Mouse (Mus musculus): ENCODE results near the gene Clcnka.

Gene Clcnka

DNA sequence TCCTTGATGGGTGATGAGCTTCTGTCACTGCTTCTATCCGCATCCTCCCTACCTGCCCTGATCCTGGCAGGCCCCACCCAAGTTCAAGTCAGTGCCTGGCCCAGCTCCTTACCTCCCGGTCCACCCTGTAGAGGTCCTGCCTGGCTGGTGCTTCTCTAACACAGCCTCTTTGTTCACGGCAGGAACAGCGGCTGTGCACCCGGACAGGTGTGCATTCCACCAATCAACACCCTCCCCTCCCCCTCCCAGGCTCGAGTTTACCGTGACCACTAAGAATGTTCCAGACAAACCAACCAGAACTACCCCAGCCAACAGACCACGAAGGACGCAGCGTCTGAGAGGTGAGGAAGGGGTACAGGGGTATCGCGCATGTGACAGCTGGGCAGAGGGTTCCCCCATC is at the start of gene Clcnka:
Clcnka (minus strand) TSS at position 180 of the 400 bp plus-strand sequence.
- DNase-seq (ENCODE audit: extremely low read depth, low read depth), result no peak

DNA sequence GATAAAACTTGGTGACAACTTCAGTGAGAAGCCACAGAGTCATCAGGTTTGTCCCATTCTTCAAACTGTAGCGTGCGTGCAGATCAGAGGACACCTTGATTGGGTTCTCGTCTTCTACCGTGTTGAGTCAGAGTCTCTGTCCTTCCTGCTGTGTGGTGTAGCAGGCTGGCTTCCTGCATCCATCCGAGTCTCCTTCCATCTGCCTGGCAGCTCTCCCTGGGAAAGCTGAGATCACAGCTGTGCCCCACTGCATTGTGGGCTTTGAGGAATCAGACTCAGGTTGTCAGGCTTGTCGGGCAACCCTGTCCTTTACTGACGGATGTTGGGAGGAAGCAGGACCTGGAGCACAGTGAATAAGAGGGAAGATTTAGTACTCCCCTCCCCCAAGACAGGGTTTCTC is 47.7 kb upstream of the Clcnka start:
- DNase-seq (ENCODE audit: extremely low read depth, low read depth), result no peak

DNA sequence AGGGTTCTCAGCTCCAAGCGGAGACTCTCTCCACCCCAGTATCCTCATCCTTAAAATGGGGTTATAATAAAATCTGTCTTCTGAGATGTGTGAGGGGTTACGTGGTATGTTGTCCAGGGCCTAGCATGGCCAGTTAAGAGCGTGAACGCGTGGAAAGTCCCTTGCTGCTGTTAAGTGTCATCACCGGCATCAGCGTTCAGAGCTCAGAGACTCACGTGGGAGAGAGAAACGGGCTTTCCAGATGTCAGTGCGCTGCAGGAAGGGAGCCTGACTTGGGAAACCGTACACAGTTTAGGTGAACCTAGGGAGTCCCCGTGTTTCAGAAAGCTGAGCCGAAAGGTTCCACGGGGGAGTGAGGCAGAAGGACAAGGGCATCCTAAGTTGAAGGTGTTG is 46.8 kb upstream of the Clcnka start:
- no peak for DNase-seq (ENCODE audit: extremely low read depth, low read depth)

DNA sequence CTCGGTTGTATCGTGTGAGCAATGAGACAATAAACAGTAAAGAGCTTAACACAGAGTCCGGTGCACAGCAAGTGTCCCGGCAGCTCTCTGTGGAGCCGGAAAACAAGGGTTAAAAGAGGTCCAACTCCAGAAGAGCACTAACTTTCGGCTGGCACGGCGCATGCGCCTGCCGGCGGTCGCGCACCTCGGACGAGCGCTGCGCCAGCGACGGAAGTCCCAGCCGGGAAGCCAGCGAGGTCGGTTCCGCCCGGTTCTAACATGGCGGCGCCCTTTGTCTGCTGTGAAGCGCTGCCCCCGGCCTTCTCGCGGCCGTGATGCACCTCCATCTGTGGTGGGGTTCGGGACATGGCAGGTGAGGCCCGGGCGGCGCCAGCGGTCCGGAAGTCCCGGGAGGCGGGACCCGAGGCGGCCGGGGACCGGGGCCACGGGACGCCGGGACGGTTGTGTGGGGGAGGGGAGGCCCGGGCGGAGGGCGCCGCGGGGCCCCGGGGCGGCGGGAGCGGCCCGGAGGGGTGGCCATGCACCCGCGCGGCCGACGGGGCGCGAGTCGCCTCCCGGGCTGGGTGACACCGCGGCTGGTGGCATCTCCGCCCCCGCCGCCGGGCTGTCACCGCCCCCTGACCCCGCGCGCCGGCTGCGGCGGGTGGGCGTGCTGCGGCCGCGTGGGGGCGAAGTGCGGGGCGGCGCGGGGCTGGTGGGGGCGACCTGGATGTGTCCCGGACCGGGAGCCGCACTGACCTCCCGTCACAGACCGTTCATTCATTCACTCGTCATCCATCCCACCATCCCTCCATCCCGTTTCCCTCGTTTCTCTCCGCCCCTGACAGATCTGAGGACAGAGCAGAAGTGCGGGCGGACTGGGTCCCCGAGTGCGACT is 46.2 kb upstream of the Clcnka start, which contains the start of gene Zbtb17:
Zbtb17 (plus strand) TSS at position 204 of the 877 bp plus-strand sequence.
- DNase-seq (ENCODE audit: extremely low read depth, low read depth), result peak; percentile 68

DNA sequence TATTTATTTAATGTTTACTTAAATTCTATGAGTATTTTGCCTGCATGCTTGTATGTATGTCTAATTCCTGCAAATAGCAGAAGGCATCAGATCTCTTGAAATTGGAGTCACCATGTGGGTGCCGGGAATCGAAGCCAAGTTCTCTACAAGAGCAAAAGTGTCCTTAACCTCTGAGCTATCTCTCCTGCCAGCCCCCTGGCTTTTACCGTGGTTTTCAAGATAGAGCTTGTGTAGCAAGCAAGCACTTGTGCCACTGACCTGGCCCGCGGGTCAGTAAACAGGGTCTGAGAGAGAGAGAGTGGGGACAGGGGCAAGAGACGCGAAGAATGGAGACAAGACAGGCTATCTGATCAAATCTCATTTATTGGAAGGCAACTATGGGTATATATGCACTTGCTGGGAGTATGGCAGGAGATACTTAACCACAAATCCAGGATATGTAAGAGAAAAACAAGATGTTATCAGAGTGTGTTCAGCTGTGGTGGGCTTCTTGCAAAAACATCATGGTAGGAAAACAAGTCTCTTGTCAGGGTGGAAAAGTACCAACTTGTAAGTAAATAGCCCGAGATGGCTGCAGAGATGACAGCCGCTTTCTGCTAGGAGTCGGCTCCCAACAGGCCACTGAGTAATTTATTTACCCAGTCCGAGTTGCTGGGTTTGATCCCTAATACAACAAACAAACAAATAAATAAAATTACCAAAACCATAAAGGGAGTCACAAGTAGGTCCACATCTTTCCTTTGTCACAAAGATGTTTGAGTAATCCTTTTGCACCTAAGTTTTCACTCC is 45.3 kb upstream of the Clcnka start:
- no peak for DNase-seq (ENCODE audit: extremely low read depth, low read depth)

DNA sequence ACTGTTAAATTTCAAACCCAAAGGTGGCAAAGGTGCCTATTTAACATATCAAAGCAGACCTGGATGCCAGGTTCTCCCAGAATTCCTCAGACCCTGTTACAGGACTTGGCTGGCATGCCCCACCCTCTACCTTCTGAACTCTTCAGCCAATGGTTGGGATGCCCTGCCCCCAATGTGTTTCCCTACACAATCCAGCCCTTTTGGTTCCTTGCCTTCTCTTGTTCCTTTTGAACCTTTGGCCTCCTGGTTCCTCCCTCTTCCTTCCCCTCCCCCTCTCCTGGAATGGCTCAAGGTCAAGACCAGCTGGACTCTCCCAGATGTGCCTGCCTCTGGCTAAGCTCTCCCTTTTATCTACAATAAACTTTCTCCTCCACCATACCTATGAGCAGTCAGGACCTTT is 42.4 kb upstream of the Clcnka start:
- DNase-seq (ENCODE audit: extremely low read depth, low read depth), result no peak

DNA sequence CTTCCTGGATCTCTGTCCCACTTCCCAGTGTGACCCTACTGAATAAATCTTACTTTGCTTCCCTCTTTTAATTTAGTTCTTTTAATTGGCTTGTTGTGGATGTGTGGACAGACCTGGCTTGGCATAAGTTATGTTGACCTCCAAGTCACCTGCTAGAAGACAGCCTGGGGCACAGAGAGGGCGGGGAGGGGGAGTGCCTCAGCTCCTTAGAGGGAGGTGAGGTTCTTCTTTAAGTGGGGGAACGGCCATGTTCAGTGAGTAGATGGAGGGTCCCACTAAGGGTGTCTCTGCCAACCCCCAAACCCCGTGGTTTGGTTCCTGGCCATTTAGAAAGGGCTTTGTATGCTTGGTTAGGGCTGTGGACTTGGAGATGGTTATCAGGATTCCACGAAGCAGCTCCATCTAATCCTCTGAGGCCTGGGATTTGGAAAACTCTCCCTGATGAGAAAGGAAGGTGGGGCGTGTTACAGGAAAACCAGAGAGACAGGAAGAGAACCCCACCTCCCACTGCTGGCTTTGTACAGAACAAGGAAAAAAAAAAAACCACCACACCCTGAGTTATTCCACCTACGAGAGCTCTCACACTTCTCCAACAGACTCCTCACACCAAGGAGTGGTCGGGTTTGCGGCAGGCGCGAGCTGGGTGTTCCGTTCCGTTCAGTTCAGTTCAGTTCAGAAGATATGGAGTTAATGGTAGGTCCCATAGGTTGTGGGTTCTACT is 40.7 kb upstream of the Clcnka start:
- no peak for DNase-seq (ENCODE audit: extremely low read depth, low read depth)

DNA sequence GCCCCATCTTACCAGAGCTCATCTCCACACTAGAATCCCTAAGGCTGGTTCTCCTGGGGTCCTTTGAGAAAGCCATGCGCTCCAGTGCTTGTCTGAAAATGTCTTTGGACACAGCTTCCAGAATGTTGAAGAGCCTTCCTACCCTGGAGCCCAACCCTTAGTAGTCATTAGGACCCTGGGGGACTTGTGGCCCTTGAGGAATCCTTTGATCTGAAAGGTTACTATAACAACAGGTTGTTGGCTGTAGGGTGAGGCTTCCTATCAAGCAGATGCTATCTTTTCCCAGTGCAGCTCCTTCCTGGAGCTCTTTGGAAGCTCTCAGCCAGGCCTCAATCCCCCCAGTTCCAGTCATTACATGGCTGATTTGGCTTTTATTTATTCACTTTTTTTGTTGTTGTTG is 37.5 kb upstream of the Clcnka start, which contains the start of gene Srarp:
Srarp (minus strand) TSS at position 132 of the 400 bp plus-strand sequence.
- DNase-seq (ENCODE audit: extremely low read depth, low read depth), result no peak

DNA sequence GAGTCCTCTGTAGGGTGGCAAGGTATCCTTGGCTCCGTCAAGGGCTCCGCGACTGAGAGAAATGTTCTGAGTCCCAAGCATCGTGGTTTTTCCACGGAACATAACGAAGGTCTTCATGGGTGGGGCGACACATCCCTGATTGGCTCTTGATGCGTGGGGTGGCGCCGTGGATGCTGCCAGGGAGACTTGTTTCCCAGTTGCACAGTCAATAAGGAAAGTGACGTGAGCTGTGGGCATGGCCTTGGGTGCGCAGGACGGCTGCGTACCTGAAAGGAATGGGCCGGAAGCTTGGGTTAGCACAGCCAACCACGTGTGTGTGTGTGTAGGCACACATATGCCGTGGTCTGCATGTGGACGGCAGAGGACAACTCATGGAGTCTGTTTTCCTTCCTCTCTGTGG is 34.7 kb upstream of the Clcnka start:
- DNase-seq (ENCODE audit: extremely low read depth, low read depth), result no peak

DNA sequence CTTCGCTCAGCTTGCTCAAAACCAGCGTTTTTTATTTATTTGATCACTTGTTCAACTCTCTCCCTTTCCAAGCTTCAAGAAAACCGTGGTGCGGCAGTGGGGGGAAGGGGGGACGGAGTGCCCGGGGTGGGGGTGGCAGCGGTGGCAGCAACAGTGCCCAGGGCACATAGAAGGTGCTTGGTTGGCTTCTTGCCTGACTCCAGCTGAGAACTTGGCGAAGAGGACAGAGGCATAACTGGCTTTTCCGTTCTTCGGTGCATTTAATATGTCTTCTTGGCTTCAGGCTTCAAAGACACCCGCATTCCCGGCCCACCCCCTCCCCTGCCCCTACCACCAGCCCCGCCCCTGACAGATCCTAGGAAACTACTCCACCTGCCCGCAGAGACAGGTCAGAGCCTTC is 34.1 kb upstream of the Clcnka start:
- no peak for DNase-seq (ENCODE audit: extremely low read depth, low read depth)

DNA sequence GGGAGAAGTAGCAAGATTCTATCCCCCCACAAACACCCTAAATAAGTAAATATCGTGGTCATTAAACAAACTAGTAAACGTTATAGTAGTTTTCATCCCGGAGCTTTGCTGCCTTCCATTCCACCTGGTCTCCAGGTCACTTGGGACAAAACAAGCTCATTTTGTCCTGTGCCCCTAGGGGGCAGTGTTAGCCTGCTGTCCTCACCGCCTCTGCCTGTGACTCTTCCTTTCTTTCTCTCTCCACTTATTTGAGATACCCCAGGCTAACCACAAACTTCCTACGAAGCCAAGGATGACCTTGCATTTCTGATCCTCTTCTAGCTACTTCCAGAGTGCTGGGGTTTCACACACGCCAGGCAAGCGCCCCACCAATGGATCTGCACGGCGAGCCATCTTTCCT is 32.5 kb upstream of the Clcnka start:
- DNase-seq (ENCODE audit: extremely low read depth, low read depth), result peak; percentile 45

DNA sequence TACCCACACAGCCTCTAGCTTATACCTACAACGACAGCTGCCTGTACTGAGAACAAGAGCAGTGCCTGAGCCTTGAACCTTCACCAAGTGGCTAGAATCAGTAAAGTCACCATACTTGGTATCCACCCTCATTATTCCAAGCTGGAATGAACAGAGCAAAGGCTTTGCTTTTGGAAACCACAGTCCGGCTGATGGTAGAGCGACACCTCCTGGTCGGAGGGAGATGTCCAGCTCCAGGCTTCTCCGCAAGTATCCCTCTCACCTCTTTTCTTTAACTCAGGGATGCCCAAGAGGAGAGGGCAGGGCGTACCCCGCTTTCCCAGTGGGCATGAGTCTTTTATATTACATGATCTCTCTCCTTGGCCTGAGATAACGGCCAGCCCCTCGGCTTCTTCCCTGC is 31.3 kb upstream of the Clcnka start:
- DNase-seq (ENCODE audit: extremely low read depth, low read depth), result no peak

DNA sequence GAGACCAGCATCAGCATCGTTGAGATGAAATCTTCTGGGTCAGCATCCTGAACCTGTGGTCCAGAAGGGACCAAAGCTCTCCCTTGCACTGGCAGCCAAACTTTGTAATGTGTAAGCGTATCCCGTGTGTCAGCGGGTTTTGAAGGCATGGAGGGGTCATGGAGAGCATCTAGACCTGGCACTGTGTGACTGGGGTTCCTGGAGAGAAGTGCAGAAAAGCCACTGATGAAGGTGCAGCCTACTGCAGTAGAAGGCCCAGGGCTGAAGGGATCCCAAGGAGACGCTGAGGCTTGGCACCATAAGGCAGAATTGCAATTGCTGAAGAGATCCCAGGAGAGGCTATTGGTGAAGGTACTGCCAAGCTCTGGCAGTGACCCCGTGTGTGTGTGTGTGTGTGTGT is 30.9 kb upstream of the Clcnka start:
- no peak for DNase-seq (ENCODE audit: extremely low read depth, low read depth)

DNA sequence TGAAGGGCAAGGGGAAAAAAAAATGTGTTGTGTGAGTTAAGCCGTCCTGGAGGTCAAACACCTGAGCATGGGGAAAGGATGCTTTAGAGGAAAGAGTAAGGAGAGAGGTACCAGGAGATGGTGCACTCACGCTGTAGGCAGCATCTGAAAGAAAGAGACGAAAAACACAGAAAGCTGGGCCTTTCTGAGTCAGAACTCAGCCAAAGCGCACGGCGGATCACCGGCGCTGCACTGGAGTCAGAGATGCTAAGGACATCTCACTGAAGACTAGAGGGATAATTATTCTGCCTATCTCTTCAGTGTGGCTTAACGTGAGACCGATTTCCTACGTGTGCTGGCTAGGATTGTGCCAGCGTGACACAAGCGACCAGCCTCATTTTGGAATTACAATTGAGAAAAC is 29.4 kb upstream of the Clcnka start:
- DNase-seq (ENCODE audit: extremely low read depth, low read depth), result no peak

DNA sequence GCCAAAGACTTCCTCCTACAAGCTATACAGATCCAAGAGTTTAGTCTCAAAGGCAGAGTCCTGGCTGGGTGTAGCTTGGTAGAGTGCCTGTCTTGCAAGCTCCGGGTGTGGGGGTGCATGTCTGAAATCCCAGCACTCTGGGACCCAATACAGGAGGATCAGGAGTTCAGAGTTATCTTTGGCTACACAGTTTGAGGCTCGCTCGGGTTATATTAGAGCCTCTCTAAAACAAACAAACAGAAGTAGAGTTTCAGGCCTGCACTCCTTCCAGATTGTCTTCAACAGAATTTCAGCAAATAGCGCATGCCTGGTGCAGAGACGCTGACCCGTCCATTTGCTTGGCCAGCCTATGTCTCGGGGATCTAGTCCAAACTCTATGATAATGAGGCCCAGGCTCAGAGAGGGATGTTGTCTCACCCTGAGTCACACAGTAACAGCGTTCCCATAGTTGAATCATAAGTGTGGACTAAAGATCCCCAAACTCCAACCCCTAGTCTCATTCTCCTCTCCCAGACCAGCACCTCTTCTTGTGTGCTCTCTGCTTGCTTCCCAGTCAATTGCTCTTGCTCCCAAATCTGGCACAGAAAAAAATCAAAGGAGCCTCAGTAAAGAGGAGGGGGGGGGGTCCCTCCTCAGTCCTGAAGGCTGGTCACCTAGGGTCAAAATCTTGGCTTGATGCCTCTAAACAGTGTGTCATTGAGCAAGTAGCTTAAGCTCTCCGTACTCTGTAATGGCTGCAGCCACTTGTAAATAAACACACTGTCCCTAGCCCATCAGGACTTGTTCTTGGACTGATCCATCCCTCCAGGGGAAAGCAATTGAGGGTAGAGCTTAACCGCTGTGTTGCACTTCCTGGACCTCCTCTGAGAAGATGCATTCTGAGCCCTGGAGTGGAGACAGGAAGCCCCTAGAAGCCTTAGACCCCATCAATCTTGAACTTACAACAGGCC is 28.5 kb upstream of the Clcnka start:
- no peak for DNase-seq (ENCODE audit: extremely low read depth, low read depth)

DNA sequence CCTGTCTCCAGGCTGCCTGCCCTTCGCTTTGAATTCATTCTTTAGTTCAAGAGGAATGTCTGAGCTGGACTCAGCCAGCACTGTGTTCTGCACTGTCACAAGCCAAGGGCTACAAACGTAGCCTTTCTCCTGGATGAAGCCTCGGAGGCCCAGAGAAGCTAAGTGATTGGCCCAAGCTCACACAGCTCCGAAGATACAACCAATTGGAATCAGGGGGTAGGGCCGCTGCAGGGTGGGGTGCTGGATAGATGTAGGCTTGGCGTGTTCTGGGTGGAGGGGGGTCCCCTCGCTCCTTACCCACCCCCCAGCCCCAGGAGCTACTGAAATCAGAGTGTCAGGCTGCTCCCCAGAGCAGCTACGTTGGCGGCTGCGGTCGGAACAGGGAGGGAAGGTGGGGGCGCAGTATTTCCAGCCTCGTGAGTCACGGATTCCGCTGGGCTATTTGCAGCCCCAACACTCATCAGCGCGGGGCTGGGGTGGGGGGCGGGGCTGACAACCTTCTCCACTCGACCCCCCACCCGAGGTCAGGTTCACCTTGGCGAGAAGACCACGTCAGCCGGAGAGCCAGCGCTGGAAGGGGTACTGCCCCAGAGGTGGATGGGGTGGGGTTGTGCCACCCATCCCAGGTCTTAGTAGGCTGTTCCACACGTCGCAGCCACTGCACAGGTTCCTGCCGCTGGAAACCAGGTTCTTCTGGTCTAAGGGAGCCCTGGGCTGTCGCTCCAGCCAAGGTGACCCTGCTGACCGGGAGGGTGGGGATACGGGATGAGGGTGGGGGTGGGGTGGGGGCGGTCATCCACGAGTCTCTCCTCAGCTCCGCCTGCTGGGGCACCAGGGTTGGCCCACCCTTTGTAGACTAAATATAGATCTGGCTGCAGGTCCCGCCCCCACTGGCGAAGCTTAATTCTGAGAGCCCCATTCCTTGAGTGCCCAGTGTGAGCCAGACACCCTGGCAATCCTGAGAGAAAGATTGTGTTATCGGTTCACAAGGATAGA is 27.3 kb upstream of the Clcnka start:
- no peak for DNase-seq (ENCODE audit: extremely low read depth, low read depth)

DNA sequence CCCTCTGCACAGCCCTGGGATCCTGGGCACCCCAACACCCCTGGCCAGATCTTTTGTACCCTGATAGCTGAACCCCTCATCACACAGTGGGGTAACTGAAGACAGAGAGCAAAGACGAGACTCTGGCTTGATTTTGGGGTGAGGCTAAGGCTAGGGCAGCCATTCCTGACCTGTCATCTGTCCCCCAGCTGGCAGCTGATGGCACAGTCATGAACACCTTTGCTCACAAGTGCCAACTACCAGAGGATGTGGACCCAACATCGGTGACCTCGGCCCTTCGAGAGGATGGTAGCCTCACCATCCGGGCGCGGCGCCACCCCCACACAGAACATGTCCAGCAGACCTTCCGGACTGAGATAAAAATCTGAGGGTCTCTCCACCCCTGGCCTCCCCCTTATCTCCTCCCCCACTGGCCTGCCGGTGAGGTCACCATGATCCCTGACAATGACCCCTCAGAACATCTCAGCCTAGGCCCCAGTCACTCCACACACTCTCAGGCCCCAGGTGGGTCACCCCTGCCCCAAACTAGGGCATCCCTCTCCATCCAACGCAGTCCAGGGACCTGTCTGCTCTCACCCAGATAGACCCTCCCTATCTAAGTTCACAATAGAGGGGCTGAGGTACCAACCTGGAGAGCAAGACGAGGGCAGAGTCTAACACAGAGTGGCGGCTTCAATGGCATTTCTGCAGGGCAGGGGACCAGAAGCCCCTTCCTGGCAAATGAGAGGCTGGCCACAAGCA is 25.3 kb upstream of the Clcnka start:
- no peak for DNase-seq (ENCODE audit: extremely low read depth, low read depth)

DNA sequence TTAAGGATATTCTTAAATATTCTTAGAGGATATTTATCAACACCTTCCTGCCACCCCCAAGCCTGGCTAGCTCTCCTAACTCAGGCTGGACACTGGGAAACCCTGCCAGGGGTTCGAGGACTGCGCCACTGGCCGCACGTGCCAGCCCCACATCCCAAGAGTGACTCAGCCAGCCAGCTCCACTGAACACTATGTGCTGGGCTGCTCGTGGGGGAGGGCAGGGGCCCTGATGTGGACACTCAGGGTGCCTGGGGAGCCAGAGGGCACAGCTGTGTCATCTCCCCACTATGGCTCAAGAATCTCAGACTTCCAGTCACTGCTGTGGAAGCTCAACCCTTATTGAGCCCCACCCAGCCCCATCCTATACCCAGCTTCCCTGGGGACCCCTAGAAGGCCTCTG is 24.8 kb upstream of the Clcnka start:
- DNase-seq (ENCODE audit: extremely low read depth, low read depth), result no peak

DNA sequence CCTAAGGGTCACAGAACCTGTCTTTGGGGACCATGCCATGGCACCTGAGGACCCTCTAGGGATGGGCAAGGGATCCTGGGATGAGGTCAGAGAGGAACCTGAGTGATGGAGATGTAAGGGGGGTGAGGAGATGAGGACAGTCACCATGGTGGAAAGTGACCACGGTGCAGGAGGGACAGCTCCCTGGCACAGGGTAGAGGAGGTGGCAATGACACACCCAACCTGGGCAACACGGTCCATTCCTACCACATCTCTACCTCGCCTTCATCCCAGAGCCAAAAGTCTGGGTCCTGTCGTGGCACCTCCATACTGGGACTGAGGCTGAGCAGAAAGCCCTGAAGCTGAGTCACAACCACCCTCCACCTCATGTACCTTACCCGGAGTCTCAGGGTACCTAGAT is 24.3 kb upstream of the Clcnka start:
- no peak for DNase-seq (ENCODE audit: extremely low read depth, low read depth)
